Mouse (Mus musculus): ENCODE measurements at regions not wholly inside any gene's neighbourhood (a gene's known extent, or its start where the extent isn't known, plus 50 kb on each side); places are given as distances from the start of the nearest gene placed in this dataset.
A peak's percentile ranks its signal among the peaks of the same experiment; 100 is the strongest.
"Not testable (repeated sequence)": the region's sequence is repeated elsewhere in the genome, so short reads cannot be mapped to it uniquely, and the experiment has no call there.

- no peak for DNase-seq
Measured at GRCm38 (mm10) chr5:64587895-64588738, 215.1 kb upstream of the Klf3 start.

DNA sequence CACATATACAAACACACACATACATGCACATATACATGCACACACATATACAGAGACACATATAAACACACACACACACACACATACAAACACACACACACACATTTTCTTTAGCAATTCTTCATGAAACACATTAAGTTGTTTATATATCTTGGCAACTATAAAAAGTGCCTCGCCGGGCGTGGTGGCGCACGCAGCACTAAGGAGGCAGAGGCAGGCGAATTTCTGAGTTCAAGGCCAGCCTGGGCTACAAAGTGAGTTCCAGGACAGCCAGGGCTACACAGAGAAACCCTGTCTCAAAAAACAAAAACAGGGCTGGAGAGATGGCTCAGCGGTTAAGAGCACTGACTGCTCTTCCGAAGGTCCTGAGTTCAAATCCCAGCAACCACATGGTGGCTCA lies 214.4 kb upstream of the Klf3 start:
- not testable (repeated sequence) for DNase-seq

- DNase-seq, result no peak
Measured at GRCm38 (mm10) chr5:64590036-64590435, 213.2 kb upstream of the Klf3 start.

- no peak for DNase-seq
Measured at GRCm38 (mm10) chr5:64590747-64591146, 212.4 kb upstream of the Klf3 start.

GRCm38 (mm10) chr5:64591792-64592191 lies 211.4 kb upstream of the Klf3 start:
- no peak for DNase-seq

- DNase-seq, result no peak
Measured at GRCm38 (mm10) chr5:64595220-64595619, 208.0 kb upstream of the Klf3 start.

DNA sequence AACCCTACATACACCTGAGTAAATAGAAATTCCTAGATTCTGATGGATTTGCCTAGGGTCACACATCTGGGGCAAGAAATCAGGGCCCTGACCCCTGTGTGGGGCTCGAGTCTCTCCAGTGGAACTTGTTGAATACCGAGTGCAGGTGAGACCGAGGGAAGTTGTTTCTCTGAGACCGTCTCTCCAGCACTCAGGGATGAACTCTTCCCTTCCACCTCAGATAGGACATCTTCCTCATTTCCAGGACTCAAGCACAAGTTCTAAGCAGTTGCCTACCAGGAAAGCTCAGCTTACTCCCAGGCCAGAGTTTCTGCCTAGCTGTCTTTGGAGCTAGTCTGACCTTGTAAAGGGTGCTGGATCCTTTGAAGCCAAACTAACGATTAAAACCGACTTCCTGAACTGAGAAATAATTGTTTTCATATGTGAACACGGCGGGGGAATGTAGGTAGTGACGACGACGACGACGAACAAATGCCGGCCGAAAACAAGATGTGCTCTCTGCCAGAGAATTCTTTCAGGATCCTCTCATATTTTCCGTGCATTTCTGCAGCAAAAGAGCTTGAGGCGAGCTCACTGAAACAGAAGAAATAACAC lies 207.3 kb upstream of the Klf3 start:
- DNase-seq, result no peak

DNA sequence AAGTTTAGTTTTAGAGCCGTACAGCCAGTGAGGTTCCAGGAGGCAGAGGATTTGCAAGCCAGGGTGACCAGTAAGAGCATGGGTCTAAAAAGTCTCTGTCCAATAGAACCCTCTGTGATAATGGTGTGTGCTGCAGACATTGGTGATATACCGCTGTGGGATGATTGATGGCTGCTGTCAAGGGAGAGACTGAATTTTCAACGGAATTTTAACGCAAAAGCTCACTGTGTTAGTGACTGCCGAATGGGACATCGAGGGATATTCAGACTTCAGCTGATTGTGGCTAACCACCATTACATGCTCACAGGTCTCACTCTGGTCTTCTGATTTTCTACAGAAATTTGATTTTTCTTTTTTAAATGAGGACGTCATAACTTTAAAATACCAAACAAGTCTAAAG lies 206.2 kb upstream of the Klf3 start:
- no peak for DNase-seq

GRCm38 (mm10) chr5:64597451-64597850 lies 205.7 kb upstream of the Klf3 start:
- no peak for DNase-seq

DNA sequence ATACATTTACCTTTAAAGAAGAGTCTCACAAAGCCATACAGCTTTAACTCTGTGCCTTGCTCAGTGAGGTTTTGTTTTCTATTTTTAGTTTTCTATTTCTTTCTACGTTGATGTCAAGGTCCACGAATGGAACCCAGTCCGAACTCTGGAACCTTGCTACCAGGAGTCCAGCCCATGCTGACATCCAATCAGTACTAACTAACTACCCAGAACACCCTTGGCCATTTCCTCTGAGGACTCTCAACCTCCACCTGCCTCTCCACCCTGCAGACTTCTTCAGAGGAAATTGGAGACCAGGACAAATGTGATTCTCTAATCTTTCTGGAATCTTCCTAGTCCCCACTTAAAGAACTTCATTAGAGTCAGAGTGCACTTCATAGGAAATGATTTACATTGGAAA lies 204.6 kb upstream of the Klf3 start:
- DNase-seq, result no peak

GRCm38 (mm10) chr5:64599015-64599414 lies 204.2 kb upstream of the Klf3 start:
- no peak for DNase-seq

DNA sequence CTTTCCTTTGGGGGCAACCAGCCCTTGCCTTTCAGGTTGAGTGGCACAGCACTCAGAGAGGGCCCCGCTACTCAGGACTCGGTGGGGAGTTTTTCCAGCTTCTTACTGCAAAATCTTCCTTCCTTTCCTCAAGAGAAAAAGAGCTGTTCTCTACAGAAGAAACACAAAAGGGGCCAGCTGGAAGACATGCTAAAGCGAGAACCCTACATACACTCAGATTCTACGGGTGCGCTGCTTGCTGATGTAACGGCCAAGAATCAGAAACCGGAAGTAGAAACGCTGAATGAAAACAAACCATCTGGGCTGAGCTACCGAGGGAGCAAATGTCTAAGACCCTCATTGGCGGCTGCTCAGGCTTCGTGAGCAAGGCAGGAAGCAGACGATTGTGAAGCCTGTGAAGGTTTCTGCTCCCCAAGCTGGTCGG lies 203.3 kb upstream of the Klf3 start:
- peak; percentile 28 for DNase-seq

GRCm38 (mm10) chr5:64600392-64600791 lies 202.8 kb upstream of the Klf3 start:
- no peak for DNase-seq

DNA sequence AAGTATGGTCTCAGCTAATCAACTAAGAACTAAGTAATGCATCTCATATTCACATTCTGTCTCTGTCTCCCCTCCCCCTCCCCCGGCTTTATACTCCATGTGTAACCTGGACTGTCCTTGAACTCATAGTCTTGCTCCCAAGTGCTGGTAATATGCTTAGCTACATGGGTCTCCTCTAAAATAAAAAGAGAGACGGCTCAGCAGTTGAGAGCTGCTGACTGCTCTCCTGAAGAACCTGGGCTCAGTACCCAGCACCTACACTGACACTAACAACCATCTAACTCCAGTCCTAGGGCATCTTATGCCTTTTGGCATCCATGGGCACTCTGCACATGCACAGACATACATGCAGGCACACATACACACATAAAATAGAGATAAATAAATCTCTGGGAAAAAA lies 202.4 kb upstream of the Klf3 start:
- DNase-seq, result no peak

- DNase-seq, result no peak
Measured at GRCm38 (mm10) chr5:64601285-64601684, 201.9 kb upstream of the Klf3 start.

GRCm38 (mm10) chr5:64601832-64602231 lies 201.4 kb upstream of the Klf3 start:
- peak; percentile 65 for DNase-seq

- no peak for DNase-seq
Measured at GRCm38 (mm10) chr5:64602356-64602936, 200.7 kb upstream of the Klf3 start.

DNA sequence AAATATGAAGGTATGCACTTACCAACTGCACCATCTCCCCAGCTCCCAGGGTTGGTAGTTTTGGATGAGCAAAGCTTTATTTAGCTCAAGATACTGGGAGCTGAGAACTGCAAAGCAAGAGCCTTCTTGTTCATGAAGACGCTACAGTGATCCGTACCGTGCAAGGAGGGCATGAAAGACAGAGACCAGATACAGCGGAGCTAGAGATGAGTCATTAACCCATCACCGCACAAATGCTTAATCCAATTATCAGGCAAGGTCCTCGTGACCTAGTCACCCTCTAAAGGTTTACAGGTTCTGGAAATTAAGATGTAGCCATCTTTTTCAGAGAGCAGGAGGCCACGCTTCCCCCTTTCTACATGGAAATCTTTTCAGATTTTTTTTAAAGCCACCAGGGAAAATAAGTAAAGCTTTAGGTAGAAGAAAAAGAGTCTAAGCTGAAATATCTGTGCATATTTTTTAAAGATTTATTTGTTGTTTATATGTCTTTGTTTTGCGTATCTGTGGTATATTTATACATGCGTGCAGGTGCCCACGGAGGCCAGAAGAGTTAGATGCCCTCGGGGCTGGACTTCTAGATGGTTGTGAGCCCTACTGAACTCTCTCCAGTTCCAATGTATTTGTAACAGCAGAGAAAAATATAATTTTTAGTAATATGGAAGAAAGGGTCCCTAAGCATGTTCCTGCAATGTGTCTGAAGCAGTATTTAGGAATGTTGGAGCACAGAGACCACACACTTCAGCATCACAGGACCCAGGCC lies 200.0 kb upstream of the Klf3 start:
- no peak for DNase-seq

DNA sequence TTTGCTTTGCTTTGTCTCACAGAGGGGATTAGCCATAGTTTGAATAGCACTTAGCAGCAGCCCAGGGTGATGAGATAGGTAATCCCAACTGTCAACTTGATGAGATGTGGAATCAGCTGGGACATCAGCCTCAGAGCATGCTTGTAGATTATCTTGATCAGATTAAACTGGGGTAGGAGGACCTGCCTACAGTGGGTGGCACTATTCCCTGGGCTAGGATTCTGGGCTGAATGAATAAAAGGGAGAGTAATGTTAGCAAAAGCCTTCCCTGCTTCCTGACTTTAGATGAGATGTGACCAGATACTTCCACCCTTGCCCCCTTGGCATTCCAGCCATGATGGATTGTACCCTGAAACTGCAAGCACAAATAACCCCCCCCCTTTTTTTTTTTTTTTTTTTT lies 198.0 kb upstream of the Klf3 start:
- DNase-seq, result no peak

- DNase-seq, result no peak
Measured at GRCm38 (mm10) chr5:64605991-64606390, 197.2 kb upstream of the Klf3 start.

DNA sequence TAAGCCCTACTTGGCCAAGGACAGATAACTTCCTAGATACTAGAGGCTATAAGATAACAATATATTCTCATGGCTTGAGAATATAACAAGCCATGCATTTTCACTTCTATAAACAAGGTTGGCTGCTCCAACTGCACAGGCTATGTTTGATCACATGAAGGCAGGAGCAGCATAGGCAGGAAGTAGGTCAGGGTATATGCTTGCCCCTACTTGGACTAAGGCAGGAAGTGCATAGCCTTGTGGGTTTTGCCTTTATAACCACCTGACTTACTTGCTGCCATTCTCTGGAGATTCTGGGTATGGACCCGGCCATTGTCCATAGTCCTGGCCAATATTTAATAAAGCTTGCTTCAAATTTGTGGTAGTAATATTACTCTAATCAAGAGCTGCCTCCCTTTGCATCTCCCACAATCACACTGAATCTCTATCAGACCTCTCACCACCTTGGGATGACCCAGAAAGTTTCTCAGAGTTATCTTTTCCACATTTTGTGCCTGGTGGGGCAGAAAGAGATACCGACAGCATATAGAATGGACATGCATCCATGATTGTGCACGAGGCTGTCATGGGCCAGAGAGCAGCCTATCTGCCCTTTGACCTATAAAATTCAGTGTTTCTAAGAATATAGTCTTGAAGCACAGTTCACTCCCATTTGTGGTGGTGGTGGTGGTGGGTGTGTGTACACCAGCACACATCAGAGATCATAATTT lies 193.7 kb upstream of the Klf3 start:
- no peak for DNase-seq

GRCm38 (mm10) chr5:64610146-64610545 lies 193.0 kb upstream of the Klf3 start:
- DNase-seq, result no peak

Data from layer of hippocampus, adult 9-11 months (tissue).